Mouse (Mus musculus) adrenal gland, postnatal 4 days (tissue): ENCODE data around the gene Crtac1. TPM values are rescaled to one million over a fixed set of nuclear protein-coding genes. Genes with fewer than 3 reads are reported as not detected.

Source experiments
- DNase-seq, 2 experiments: peaks; one replicate each; pipeline ENCODE4 v3.0.0; 2021 to 2022; ENCODE audit warnings: low spot score in 2 of 2, mixed read lengths in 2 of 2
- total RNA-seq, 2 experiments: library from RNA; stranded (reverse); gene quantifications; 2 replicates each; pipeline ENCODE4 v1.2.3; 2021

Gene Crtac1
- total RNA-seq, 2 experiments from 2014 or later = 2.6 to 3.9 TPM

DNA sequence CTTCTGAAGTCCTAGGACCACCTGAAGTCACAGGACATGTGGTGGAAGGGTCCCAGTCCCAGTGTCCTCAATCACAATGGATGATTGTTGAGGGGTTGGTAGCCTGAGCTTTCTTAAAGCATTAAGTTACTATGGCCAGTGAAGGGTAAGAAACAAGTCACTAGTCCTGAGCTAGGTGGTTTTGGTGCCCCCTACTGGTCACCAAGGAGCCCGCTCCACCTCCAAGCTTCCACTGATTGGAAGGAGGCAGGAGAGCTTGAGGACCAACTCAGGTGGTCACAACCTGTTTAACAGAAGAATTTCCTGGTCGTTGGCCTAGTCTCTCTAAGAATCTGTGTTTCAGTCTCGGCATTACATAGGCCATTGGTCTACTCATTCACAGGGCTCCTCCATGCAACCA, 2.2 kb downstream of the Crtac1 start:
- DNase-seq = no peak

DNA sequence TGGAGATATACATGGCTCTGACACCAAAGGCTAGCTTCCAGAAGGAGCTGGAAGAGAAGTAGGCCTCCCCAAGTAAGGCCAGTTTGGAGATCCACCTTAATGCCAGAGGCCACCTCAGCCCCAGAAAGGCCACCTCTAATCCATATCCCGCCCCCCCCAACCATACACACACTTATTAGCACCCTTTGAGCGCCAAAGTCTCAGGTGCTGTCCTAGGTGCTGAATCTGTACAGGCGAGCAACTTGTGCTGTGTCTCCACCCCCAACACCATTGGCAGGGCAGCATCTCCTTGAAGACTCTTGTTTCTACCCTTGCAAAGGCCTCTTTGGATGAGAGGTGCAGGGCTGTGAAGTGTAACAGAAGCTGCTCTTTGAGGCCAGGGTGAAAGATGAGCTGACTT, 6.4 kb downstream of the Crtac1 start:
- DNase-seq = no peak

DNA sequence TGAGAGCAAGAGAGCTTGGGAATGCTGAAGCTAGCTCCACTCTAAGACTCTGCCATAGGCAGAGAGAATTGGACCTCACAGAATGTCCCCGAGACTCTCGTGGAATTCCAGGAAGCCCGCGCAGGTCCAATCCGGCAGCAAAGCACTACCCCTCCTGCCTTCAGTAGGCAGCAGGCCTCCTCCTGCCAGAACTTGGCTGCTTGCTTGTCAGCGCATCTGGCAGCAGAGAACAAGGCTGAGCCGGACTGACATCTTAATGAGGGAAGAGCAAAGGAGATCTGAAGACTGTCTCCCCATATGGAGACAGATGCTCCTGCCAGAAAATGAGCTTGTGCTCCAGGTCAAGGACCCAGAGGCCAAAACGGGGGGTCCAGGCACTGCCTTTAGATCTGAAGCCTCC, 16.5 kb downstream of the Crtac1 start:
- DNase-seq = no peak

DNA sequence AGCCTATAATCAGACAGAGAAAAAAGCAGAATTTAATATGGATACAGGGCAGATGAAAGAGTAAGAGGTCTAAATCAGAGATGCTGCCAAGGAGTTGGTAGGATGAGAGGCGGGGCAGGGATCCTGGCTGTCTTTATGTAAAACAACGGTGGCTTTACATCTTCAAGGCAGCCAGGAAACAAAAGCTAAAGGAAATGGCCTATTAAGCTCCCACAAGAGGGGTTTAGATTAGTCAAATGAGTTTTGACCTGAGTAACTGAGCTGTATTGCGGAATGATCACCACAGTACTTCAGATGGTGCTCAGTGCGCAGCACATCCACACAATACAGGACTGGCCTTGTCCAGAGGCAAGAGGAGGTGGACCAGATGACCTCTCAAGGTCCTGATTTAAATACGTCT, 21.7 kb downstream of the Crtac1 start:
- DNase-seq = no peak

DNA sequence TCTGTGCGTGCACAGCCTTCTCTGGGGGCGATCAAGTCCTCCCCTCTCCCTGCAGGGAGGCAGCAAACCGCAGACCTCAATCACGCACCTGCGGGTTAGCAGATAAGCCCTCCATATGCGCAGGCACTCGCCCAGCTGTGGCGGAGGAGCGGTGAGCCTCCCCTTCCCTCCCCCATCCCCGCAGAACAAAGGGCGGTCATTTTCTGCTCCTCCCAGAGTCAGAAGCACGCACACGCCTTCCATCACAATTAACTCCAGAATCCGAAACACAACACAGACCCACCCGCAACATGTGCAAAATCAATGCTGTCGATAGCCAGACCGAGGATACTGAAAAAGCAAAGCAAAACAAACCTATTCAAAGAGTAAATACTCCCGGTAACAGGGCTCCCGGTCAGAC, 22.4 kb downstream of the Crtac1 start:
- DNase-seq = no peak

DNA sequence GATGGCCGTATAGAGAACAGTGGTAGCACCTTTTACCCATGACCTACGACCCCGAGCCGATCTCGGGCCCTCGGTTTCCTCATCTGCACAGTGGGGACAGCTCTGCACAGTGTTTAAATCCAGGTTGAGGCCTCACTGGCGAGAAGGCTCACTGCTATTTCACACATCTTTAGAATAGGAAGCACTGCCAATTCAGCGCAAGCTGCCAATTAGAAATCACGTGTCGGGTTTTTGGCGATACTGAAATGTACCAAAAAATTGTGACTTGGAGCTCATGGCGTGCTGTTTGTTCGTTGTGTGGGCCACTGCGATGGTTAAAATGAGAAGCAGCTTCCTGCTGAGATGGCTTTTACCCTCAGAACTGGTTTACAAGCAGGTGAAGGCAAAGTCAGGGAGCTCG, 27.2 kb downstream of the Crtac1 start:
- no peak for DNase-seq

DNA sequence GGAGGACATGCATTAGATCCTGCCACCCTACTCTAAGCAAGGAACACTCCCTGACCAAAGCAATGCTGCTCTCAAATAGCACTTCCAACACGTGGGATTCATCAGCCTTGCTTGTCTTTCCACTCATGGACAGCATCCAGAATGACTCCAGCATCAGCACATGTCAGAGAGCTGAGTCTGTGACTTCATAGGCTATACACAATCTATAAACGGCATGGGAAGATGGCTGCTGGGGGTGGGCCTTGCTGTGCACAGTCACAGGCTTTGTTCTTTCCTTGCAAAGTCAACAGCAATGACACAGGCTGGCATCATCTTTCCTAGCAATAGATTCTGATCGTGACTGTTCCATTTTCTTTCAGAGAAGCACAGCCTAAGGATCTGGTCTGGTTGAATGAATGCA, 31.6 kb downstream of the Crtac1 start:
- no peak for DNase-seq

DNA sequence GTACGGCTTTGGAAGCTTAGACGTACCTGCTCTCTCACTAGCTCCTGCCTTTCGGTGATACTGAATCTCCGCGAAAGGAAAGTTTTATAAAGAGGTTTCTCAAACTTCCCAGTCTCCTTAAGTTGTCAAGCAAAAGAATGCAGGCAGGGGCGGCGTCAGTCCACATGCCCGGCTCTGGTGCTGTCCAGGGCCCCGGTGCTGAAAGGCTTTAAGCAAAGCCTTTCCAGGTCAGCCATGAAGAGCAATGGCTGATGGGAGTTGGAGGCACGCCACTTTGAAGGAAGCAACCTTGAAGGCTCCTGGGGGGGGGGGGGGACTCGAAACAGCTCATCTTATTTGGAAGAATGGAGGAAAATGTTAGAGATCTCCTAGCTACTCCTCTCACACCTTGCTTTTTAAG, 34.3 kb downstream of the Crtac1 start:
- peak; percentile 17 to 21 for DNase-seq

DNA sequence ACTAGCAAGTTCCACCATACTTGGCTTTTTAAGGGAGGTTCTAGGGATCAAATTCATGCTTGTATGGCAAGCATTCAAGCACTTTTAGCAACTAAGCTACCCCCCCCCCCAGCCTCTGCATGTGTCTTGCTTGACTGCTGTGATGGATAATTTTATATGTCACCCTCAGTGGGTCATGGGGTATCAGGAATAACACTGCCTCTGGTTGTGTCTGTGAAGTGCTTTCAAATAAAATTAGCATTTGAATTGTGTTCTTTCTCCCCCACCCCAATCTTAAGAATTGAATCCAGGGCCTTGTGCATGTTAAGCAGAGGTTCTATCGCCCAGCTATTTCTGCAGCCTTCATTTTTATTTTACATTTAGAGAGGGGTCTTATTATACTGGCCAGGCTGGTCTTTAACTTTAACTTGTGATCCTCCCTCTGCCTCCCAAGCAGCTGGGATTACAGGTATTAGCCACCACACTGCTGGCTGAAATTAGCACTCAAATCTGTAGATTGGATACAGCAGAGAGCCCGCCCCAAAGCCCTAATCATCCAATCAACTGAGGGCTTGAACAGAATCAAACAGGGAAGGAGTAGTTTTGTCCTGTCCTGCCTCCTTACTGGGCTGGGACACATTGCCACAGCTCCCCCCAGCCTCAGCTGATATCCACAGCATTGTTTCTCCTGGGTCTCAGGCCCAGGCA, 36.6 kb downstream of the Crtac1 start:
- no peak for DNase-seq

DNA sequence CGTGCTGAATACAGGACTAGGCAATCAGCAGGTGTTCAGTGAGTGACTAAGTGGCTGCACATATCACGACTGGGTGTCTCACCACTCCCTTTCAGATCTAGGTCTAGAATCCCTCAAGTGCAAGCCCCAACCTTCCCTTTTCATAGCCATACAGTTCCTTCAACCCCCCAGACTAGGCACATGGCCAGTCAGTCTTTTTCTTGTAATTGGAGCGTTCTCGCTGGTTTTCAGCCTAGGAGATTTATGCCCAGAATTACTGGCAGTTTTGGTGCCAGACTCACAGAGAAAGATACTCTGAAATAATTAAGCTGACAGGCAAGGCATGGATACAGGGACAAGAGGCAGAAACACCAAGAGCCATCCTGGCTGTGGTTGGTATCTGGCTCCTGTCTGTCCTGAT, 37.7 kb downstream of the Crtac1 start:
- no peak for DNase-seq

DNA sequence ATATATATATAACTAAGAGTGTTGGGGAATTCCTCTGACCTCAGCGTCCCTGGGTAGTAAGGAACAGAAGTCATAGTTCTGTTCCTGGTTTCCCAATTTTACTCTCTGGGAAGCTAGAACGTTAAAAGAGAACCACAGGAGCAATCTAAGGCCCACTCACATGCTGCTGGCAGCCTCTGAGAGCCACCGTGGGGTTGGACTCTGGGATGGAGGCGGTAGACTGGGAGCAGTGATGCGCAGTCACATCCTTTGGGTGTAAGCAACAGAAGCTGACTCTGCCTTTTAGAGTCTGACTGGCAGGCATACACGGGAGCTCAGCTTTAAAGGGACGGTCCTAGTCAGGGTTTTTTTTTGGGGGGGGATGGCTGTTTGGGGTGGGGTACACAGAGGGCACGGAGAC, 39.5 kb downstream of the Crtac1 start:
- no peak for DNase-seq

DNA sequence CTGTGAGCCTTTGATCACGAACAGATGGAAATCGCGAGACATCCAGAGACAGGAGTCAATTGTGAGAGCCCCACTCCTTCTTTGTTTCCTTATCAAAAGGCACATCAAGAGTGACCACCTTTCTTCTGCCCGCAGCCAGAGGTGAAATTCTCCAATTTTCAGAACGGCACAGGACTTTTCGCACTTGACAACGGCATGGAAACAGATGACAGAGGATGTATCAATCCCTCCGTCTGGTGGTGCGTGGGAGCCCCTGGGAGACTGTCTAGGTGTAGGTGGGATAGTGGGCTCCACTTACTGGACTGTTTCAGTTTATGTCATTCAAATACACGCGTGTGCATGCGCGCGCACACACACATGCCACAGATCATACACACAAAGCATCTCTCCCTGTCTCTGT, 42.0 kb downstream of the Crtac1 start:
- DNase-seq = no peak

DNA sequence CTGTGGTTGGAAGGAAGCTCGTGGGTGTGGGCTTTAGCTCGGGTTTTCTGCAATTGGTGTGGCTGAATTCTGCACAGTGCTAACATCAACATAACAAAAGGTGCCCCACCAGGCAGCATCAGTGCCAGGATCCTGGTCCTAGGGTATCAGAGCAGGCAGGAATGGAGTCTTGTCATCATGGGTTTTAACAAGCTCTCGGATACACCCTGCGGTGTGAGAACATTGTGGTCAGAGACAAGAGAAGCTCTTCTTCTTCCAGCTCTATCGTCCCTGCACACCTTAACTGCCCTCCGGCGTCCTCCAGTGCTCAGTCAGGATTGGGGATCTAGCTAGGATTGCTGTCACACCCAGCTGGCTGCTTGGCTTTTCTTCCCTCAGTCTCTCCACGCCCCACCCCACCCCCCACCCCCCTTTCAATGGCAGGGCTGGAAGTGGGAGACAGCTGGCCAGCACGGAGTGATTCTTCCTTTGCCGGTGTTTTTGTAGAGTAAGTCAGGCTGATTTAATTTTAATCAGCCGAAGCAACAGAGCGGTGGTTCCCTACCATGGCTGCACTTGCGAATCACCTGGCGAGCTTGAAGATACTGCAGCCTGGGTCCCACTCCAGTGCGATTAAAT, 46.5 kb downstream of the Crtac1 start:
- DNase-seq = no peak

DNA sequence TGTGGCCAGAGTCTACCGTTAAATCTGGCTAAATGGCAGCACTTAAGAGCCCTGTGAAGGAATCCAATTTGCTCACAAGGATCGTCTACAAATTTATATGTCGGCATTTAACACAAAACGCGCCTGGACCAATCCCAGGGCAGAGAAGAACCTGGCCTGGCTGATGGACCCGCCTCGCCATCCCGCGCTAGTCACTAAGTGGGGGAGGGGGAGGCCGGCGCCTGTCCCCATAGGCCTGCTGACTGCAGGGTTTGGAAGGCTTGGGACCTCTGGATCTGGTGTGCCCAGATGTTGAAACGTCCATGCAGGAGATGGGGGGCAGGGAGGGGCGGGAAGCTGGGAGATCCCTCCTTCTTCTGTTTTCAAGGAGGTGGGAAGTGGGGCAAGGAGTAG, 50.6 kb downstream of the Crtac1 start:
- no peak for DNase-seq

DNA sequence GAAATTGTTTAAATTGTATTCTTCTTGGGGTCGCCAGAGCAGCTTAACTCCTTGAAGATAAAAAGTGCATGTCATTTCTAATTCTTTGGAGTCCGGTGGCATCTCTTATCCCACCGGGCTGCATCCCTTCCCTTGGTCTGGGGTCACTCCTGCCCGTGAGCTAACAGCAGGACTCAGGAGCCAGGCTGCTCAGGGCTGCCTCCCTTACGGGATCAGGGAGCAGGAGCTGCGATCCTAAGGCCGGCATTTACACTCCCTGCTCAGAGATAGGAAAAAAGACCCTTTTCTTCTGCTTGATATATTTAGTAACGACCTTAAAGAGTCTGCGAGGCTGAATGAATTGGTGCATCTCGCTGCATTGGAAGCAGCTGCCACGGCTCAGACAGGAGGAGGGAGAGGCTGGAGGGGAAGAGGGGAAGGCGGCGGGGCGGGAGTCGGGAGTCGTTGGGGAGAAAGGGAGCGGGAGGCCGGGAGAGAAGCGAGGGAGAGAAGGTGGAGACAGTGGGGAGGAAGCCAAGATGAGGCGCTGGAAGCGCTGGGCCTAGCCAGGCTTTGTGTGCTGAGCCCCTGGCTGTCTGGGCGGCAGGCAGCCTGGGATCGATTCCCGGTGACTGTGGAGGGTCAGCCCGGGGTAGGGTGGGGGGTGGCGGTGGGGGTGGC, 51.1 kb downstream of the Crtac1 start:
- no peak for DNase-seq

DNA sequence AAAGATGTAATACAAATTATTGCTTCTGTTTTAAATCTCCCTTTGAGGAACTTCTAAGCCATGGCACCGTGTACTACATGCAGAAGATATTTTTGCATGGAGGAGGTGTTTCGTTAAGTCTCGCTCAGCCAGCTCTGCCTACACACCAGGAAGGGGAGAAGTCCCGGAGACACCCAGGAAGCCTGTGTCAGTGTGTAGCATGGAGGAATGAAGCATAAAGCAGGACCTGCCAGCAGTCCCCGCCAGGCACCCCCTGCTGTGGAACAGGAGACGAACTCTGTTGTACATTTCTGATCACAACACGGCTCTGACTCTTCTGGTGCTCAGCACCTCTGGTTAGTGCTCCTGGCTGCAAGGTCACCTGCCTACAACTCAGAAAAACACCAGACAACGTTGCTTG, 51.8 kb downstream of the Crtac1 start:
- no peak for DNase-seq

DNA sequence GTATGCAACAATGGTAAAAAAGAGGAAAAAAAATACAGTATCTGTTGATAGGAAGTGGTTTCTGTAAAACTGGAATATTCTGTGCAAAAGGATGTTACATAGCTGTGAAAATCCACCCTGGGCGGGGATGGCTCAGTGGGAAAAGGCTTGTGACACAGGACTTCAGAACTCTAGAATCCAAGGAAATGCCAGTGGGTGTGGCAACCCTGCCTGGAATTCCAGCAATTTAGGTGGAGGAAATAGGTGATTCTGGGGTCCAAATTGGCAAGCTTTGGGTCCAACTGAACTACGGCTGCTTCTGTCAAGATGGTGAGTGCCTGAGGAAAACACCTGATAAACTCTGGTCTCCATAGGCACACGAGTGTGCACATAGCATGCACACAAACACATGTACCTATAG, 54.4 kb downstream of the Crtac1 start:
- DNase-seq = no peak

DNA sequence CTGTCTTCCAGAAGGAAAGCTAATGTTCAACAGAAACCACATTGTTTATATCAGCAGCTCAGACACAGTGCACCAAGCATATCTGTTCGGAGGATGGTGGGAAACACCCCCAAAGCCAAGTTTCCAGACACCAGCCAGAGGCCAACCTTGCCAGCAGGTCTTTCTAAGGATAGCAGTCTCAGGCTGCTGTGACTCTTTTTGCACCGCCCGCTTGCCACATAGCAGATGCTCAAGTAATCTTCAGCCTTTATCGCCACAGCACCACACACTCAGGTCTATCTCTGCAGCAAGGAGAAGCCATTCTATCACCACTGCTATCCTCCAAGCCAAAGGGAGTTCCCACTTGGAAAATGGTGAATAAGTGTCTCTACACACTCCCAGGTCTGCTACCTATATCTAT, 68.0 kb downstream of the Crtac1 start:
- no peak for DNase-seq

DNA sequence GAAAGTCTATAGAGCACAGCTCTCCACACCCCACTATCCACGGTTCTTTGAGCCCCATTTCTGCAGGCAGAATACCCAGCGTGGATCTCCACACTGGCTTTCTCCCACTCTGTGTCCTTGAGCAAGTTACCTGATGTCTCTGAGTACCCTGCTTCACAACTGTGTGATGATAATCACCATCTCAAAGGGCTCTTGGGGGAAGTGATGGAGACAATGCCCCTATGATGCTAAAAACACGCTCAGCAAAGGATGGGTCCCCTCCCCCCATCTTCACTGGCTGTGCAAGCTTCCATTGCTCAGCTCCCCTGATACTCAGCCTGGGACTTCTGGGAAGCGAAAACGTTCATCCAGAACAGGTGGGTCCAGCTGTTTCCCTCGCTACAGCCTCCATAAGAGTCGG, 73.2 kb downstream of the Crtac1 start:
- DNase-seq = no peak

DNA sequence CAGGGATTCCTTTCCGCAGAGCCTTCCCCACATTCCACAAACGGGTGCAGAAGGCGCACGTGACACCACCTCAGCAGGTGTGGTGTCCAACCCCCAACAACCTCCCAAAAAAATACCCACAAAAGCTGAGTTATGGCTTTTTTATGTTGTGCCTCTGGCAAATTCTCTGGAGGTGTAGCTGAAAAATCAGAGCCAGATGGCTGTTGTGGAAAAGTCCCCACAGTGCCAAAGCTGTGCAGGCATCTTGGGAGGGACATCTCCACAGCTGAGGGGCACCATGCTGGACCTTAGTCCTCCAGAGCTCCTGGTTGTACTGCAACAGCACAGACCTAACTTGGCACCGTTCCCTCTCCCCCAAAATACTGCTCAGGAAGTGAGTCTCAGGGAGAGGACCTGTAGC, 74.7 kb downstream of the Crtac1 start:
- DNase-seq = no peak

DNA sequence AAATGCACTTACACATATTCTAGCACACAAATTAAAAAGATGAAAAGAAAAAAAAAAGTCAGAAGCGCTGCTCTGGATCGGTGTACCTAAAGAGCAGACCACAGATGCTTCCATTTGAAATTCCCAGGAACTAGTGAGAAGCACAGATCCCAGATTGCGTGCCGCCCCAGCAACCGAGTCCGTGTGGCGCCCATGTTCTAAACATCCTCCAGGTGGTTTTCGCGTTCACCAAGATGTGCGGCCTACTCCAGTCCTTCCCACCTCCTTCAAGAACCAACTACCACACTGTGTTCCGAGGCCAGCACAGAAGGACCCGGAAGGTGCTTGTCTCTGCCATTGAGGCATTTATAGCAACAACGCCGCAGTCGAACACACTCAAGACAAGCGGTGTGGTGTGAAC, 76.1 kb downstream of the Crtac1 start:
- DNase-seq = no peak

DNA sequence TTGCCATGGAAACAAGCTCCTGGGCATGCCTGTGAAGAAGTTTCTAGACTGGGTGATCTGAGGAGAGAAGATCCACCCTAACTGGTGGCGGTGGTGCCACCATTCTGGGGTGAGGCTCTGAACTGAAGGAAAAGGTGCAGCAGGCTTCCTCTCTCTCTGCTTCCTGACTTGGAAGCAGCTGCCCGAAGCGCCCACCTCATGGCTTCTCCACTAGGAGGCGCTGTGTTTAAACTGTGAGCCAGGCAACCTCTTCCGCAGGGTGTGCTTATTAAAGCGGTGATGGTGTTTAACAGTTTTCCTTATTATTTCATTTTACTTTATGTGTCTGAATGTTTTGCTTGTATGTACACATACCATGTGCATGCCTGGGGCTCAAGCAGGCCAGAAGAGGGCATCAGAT, 90.4 kb downstream of the Crtac1 start:
- DNase-seq = no peak
